Mouse (Mus musculus) neural tube, embryonic 11.5 days (tissue): ENCODE measurements around the gene Polr3f. TPM values are rescaled to one million over a fixed set of nuclear protein-coding genes. Genes with fewer than 3 reads are reported as not detected.

Experiments
- ATAC-seq: fragments of 200-750 bp; cut with Nextera tagmentation; 2 replicates; pipeline ENCODE4 v1.8.0; 2017; ENCODE audit warnings: moderate number of reproducible peaks, mild to moderate bottlenecking, moderate TSS enrichment, moderate library complexity; ENCODE audit not compliant: insufficient read depth, low FRiP score, low TSS enrichment
- DNase-seq: peaks from one replicate; pipeline ENCODE4 v3.0.0-alpha.2; 2015; ENCODE audit warnings: low spot score
- H3K27ac ChIP-seq: fragments of 300-500 bp; sonication (generic); 2 replicates; pipeline ENCODE4 v1.5.1; 2014; ENCODE audit warnings: low read depth, mild to moderate bottlenecking, low read length
- H3K27me3 ChIP-seq: fragments of 300-500 bp; sonication (generic); 2 replicates; pipeline ENCODE4 v1.6.1; 2014; ENCODE audit warnings: mild to moderate bottlenecking, low read length, mixed read lengths; ENCODE audit not compliant: control insufficient read depth, insufficient read depth
- H3K36me3 ChIP-seq: fragments of 300-500 bp; sonication (generic); 2 replicates; pipeline ENCODE4 v1.6.1; 2014; ENCODE audit warnings: mild to moderate bottlenecking, low read length, moderate library complexity, mixed read lengths; ENCODE audit not compliant: control insufficient read depth, insufficient read depth
- H3K4me1 ChIP-seq: fragments of 300-500 bp; sonication (generic); 2 replicates; pipeline ENCODE4 v1.6.1; 2014; ENCODE audit warnings: low read length, mixed read lengths; ENCODE audit not compliant: control insufficient read depth, insufficient read depth
- H3K4me2 ChIP-seq: fragments of 300-500 bp; sonication (generic); 2 replicates; pipeline ENCODE4 v1.6.1; 2014; ENCODE audit warnings: low read depth, mild to moderate bottlenecking, moderate library complexity
- H3K4me3 ChIP-seq: fragments of 300-500 bp; sonication (generic); 2 replicates; pipeline ENCODE4 v1.5.1; 2014; ENCODE audit warnings: low read depth, low read length
- H3K9ac ChIP-seq: fragments of 300-500 bp; sonication (generic); 2 replicates; pipeline ENCODE4 v1.6.1; 2014; ENCODE audit warnings: mild to moderate bottlenecking, low read length
- H3K9me3 ChIP-seq: fragments of 300-500 bp; sonication (generic); 2 replicates; pipeline ENCODE4 v1.6.1; 2016; ENCODE audit warnings: low read length; ENCODE audit not compliant: control insufficient read depth
- WGBS: fragments of 180-500 bp; shearing (Covaris S2); extraction: QIAGEN DNeasy Blood & Tissue Kit; methylation state at CpG from one replicate; pipeline ENCODE4 v1.1.7; 2014; 5-methylcytosine and 5-hydroxymethylcytosine counted together
- polyA plus RNA-seq: library from polyadenylated mRNA; unstranded; fragments of >200 nt; fragmentation: Nextera tagmentation; extraction: Ambion mirVana; gene quantifications from 2 replicates; pipeline ENCODE4 v1.2.1, GENCODE M21; 2014

Polr3f gene
- polyA plus RNA-seq, 1 experiment from 2014 or later: 32.4 TPM

DNA sequence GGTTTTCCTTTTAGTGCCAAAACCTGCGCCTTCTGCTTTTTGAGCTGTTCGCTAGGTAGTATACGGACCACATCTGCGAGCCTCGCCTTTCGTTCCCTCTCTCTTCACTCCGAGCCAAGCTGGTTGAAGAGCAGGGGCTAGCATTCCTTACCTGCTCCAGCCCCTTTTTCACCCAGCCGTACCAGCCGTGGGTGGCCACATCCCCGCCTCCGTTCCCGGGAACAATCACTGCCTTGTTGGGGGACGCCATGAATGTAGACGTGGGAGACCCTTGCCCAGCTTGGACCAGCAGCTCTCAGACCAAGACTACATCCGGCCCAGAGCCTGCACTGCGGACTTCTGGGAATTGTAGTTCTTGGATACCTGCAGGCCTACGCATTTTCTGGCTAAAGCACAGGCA is 23.0 kb downstream of the Polr3f start, which contains the start of gene Rbbp9:
Rbbp9 (minus strand) TSS at position 341 of the 400 bp plus-strand sequence.
- H3K27me3 ChIP-seq: no peaks in the 10 kb centered on the region
- peak within 1 kb of the TSS; percentile 47; the same call in 1 of the 2 replicates for H3K27ac ChIP-seq
- H3K9ac ChIP-seq: peak within 1 kb of the TSS; percentile 71
- peak; percentile 95 for ATAC-seq
- H3K4me3 ChIP-seq: peak within 1 kb of the TSS; percentile 50
- H3K9me3 ChIP-seq: no peaks in the 10 kb centered on the region
- H3K4me2 ChIP-seq: peak within 1 kb of the TSS; percentile 62
- under 1% methylated on average over 17 of the region's 17 CpGs for WGBS
- 0 out of 2 replicates have a peak, but pooled peaks cover 3% of the 10 kb centered on the region for H3K4me1 ChIP-seq
- H3K36me3 ChIP-seq: peaks cover 2% of the 10 kb centered on the region; the same call in 1 of the 2 replicates
- peak; percentile 86 for DNase-seq

DNA sequence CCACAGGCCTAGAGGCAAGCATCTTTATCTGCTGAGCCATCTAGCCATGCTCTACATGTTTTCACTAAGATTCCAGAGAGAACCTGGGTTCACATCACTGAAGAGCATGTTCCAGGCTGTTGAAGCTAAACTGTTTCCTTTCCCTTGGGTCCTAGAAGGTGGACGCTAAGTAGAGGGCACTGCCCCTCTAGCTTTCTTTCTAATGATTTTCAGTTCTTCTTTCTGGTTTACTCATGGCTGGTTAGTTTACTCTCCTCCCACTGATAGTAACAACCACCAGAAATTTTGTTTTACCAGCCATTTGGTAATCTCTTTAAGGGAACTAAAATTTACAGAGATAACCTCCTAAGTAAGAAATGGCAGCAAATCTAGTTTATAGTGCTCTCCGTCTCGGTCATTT is 26.4 kb downstream of the Polr3f start:
- no peak for DNase-seq
- no peaks in the 10 kb centered on the region for H3K27me3 ChIP-seq
- ATAC-seq: no peak
- H3K4me3 ChIP-seq: no peak overlapping the region
- H3K27ac ChIP-seq: no peak overlapping the region
- no peak overlapping the region for H3K9ac ChIP-seq
- WGBS: 95% methylated on average over 3 of the region's 3 CpGs
- 0 out of 2 replicates have a peak, but pooled peaks cover 3% of the 10 kb centered on the region for H3K4me1 ChIP-seq
- no peaks in the 10 kb centered on the region for H3K9me3 ChIP-seq
- no peaks in the 10 kb centered on the region for H3K36me3 ChIP-seq
- H3K4me2 ChIP-seq: no peak overlapping the region

DNA sequence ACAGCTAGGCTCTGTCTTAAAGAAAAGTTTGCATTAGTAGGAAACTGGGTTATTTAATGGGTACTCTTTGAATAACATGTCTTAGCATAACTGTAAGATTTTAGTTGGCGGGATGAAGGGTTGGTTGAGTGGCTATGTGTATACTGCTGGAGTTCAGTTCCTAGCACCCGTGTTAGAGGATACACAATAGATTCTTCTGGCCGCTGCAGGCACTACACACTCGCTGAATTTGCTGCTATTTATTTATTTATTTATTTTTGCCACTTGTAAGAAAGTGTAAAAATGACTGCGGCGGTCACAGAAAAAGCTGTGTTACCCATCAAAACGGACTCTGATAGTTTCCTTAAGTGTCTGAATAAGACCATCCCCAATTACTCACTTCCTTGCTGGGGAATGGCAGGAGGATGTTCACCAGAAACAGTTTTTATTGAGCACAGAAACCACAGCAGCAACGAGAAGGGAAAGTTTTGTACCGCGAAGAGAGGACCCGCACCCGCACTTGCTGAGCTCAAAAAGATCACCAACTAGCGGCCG is 27.8 kb downstream of the Polr3f start:
- peak; percentile 35 for DNase-seq
- WGBS: 3% methylated on average over 14 of the region's 14 CpGs
- H3K36me3 ChIP-seq: no peaks in the 10 kb centered on the region
- H3K4me2 ChIP-seq: peak overlapping the region; percentile 56
- H3K27me3 ChIP-seq: no peaks in the 10 kb centered on the region
- ATAC-seq: peak; percentile 19
- no peaks in the 10 kb centered on the region for H3K4me1 ChIP-seq
- H3K9ac ChIP-seq: peak overlapping the region; percentile 58
- H3K27ac ChIP-seq: peak overlapping the region; percentile 76
- no peaks in the 10 kb centered on the region for H3K9me3 ChIP-seq
- peak overlapping the region; percentile 59 for H3K4me3 ChIP-seq

DNA sequence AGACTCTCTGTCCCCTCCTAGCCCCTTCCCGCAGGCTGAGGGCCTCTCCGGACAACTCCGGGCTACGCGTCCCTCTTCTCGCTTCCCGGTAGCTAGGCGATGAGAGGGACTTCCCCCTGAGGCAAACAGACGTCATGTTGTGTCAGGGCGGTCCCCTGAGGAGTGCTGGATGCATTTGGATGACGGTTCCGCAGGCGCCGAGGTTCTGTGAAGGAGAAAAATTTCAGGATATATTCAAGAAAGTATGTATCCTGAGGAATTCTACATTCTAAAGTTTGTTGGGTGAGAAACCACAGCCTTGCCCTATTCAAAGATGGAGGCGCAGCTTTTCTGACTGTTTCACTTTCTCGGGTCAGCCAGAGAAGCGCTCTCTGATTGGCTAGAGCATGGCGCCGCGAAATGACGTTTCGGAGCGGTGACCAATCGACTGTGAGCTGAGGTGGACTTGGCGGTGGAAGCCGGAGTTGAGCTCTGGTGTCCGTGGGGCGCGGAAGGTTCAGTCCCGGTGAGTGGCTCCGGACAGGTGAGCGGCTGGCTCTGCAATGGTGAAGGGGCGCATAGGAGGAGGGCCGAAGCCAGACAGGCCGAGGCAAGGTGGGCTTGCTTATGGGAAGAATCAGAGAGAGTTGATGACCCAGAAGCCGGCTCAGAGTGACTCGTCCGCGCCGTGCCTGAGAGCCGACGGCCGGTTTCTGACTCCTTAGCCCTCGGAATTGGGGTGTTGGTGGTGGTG is 28.5 kb downstream of the Polr3f start, which contains the start of gene Sec23b:
Sec23b (plus strand) TSS at position 410 of the 733 bp plus-strand sequence.
- Histone ChIP-seq H3K36me3 (no peaks in the 10 kb centered on the region), H3K4me1 (no peaks in the 10 kb centered on the region), H3K9me3 (no peaks in the 10 kb centered on the region), H3K4me3 (peak within 1 kb of the TSS; percentile 59), H3K27me3 (no peaks in the 10 kb centered on the region), H3K27ac (peak within 1 kb of the TSS; percentile 76), H3K9ac (peak within 1 kb of the TSS; percentile 59), H3K4me2 (peak within 1 kb of the TSS; percentile 56)
- DNase-seq: peak; percentile 97
- peak; percentile 98 for ATAC-seq
- WGBS: 0% methylated on average over 44 of the region's 44 CpGs

DNA sequence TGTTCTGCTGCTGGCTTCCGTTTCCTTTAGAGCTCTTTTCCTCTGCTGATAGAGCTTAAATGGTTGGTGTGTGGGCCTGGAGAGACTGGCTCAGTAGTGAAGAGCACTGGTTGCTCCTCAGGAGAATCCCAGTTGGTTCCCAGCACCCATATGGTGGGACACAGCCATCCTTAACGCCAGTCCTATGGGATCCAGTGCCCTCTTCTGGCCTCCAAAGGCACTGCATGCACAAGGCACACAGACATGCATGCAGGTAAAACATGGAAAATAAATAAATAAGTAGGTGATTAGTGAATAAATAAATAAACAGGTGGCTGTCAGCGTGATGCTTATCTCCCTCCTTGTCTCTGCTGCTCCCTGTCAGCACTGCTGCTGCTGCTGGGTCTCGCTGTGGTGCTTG is 61.2 kb downstream of the Polr3f start:
- ATAC-seq: no peak
- Histone ChIP-seq H3K27ac (no peak overlapping the region), H3K27me3 (no peaks in the 10 kb centered on the region), H3K4me2 (no peak overlapping the region), H3K36me3 (peaks cover 3% of the 10 kb centered on the region; the same call in 1 of the 2 replicates), H3K4me1 (no peaks in the 10 kb centered on the region), H3K9me3 (no peaks in the 10 kb centered on the region), H3K9ac (no peak overlapping the region), H3K4me3 (no peak overlapping the region)
- DNase-seq: no peak
- WGBS: 86% methylated on average over 4 of the region's 4 CpGs

Other genes starting within 250 kb of the Polr3f start
- not detected in 2 replicates for gene Ovol2, start 195.6 kb upstream of the Polr3f start, polyA plus RNA-seq
- gene Kat14, start 158.7 kb upstream of the Polr3f start, polyA plus RNA-seq: 37.7 and 41.1 TPM in 2 replicates
- not detected in 2 replicates for gene Pet117, start 158.7 kb upstream of the Polr3f start, polyA plus RNA-seq
- gene Dzank1, start 304 bp upstream of the Polr3f start, polyA plus RNA-seq: 4.1 and 4.8 TPM in 2 replicates
- gene Rbbp9, start 23.2 kb downstream of the Polr3f start, polyA plus RNA-seq: 63.8 and 65.4 TPM in 2 replicates
- gene Sec23b, start 28.5 kb downstream of the Polr3f start, polyA plus RNA-seq: 113 and 127 TPM in 2 replicates
- gene Smim26, start 66.3 kb downstream of the Polr3f start, polyA plus RNA-seq: 39.9 and 42.5 TPM in 2 replicates
- gene Dtd1, start 72.2 kb downstream of the Polr3f start, polyA plus RNA-seq: 35.0 and 43.7 TPM in 2 replicates